Mouse (Mus musculus): ENCODE measurements around the gene Slc26a3.

DNA sequence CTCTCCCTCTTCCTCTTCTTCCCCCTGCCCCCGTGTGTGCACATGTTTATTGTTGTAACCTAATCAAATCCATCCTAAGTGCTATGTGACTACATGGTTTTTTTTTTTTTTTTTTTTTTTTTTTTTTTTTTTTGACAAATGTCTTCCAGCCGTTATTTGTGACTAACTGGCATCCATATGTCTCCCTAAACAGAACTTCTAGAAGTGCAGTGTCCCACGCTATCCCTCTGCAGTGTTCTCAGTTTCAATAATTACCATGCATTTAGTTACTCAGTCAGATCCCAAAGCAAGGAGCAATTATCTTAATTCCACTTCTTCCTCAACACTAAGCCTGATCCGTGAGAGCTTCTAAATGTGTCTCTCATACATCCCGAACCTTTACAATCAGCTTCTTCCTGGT, 120.5 kb downstream of the Slc26a3 start:
- TF ChIP-seq CTCF (IDR thresholded peaks at IDR 0.05), result no peak
- no peak for TF ChIP-seq POLR2A (IDR thresholded peaks at IDR 0.05; ENCODE audit: insufficient read depth, low read depth, low read length)
- no peak for TF ChIP-seq EP300 (IDR thresholded peaks at IDR 0.05; ENCODE audit: insufficient read depth, low read depth, low read length)
